Mouse (Mus musculus): ENCODE measurements around the gene Pgm1.

Gene Pgm1

DNA sequence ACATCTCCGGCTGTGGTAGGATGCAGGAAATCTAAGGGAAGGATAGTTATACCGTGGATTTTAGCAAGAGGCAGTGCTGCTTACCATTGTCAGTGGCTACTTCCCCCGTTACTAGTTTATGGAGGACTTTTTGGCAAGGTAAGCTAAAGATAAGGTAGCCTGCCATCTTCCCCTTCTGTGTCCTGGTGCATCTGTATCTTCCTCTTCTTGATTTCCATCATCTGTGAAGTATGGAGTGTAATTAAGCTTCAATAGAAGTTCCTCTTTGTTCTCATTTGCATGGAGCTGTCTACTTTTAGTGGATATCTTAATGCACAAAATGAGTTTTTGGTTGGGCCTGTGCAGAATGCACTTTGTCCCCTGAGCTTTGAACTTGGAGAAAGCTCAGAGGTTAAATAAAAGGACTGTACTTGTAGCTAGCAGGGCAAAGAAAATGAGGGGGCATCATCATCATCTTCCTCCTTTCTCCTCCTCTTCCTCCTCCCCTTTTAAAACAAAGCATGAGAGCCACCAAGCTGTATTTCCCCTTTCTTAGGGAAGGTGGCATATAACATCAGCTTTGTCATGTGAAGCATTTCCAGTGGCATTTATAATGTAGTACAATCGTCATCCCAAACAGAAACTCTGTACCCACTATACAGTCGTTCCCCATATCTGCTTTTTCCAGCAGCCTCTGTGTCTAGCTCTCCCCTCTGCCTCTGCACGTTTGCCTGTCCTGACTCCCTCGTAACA lies 29.0 kb downstream of the Pgm1 start:
- no peak for DNase-seq

DNA sequence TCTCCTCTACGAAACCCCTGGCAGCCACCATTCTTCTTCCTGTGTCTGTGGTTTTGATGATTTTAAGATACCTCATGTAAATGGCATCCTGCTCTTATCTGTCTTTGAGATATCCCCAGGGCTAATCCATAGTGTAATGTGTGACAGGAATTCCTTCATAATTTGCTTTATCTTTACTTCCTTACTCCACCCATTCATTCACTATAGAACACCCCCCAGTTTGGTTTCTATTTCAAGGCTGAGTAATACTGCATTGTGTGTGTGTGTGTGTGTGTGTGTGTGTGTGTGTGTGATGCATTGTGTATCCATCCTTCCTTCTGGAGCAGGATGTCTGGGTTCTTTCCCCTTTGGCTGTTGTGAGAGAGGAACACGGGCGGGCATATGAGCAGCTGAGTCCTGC lies 30.1 kb downstream of the Pgm1 start:
- DNase-seq = no peak

DNA sequence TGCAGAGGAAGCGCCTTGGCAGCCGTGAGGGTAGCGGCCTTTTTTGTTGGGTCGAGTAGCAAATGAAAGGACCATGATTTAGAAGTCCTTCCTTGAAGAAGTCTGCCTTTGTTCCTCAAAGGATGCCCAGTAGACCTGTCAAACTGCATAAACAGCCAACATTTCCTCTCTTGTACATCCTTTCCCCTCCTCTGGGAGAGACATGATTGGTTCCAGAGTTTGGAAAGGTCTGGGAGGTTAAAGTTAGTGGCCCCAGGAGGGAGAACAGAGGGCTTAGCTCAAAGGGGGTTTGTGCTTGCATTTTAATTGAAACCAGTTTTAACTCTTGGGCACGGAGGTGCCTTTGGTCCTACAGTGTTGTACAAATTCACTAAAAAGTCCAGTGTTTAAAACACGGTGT lies 37.3 kb downstream of the Pgm1 start:
- DNase-seq = no peak

DNA sequence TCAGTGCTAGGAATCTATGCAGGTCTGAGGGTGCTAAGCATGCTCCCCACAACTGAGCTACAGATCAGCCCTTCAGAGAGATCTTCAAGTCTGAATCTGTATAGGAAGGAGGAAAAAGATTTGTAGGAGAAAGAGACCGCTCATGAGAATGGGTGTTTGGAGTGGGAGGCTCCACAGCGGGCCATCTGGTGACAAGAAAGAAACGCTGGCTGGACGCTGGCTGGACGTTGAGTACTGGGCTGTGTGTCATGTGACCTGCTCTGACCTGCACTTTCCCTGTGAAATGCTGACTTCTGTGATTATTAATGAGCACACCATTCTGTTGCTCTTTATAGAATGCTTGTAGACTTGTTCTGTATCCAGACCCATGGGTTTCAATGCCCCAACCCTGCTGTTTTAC lies 40.1 kb downstream of the Pgm1 start:
- DNase-seq = no peak

DNA sequence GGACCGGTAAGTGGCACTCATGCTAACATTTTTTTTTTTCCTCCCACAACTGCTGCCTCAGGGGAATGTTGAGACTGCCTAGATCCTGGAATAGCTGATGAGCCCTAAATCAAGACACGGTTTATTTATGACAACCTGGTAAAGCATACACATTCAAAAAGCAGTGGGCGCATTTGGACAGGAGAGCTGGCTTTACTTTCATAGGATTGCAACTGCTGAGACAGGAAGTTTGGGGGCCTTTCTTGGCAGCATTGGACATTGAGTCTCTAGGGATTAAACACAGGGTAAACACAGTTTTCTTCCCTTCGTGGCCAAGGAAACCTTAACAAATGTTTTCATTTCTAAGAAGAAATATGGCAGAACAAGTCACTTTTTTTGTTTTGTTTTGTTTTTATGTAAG lies 40.9 kb downstream of the Pgm1 start:
- DNase-seq = no peak

DNA sequence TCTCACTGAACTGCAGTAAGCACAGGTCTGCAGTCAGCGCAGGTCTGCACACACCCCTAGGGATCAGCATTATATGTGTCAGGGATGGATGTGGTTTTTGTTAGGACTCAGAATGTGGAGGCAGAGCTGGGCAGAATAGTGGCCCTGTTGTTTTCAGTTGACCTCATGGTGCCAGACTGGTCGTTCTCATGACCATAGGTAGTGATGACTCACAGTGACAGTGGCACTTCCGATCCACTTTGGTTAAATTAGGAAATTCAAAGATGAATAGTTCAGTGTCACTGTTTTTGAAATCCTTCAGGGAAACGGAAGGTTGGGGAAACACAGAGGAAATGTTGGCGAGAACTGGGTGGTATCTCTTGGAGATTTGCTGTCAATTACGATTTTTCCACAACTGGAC lies 43.7 kb downstream of the Pgm1 start:
- no peak for DNase-seq

DNA sequence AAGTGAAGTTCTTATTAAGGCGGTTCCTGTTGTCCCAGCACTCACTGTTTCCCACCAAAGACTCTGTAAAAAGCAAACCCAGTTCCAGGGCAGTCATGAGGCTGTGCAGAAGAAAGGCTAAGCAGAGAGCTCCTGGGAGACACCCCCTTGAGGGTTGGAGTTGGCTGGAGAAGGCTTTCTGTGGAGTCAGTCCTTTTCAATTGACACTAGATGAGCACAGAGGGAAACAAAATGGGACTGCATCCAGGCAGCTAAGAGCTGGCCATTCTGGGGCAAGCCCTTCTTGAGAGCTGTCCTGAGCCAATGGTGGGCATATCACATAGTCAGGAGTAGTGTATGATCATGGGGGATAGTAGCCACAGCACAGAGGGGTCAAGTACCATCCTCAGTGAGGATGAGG lies 44.7 kb downstream of the Pgm1 start:
- no peak for DNase-seq

DNA sequence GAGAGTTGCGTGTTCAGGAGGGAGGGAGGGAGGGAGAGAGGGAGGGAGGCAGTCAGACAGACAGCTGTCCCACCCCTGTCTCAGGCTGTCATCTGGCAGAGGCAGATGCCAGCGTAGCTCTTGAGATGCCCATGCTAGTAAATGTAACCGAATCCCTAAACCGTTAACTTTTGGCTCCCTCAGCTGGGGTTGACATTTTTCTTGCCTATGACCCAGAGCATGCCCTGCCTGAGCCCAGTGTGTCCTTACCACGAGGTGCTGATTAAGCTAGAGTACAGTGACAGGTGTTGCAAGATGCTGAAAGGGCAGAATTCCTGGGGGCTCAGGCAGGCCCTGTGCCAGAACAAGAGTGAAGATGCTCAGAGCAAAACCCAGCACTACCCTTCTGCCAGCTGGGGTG lies 45.2 kb downstream of the Pgm1 start:
- DNase-seq = no peak

DNA sequence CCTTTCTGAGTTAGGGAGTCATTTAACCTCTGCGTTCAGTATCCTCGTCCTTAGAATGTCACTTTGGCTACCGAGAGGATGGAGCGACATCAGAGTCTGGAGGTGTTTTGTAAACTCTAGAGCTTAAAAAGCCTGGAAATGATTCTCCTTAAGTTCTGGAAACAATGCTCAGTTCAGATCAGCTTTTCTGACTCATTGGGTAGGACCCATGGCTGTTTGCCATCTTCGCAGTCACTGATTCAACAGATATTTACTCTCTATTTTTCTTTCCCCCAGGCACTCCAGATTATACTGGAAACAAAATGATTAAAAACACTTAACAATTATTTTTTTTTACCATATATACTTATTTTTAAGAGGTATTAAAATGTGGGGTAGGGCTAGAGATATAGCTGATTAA lies 50.1 kb downstream of the Pgm1 start:
- no peak for DNase-seq

DNA sequence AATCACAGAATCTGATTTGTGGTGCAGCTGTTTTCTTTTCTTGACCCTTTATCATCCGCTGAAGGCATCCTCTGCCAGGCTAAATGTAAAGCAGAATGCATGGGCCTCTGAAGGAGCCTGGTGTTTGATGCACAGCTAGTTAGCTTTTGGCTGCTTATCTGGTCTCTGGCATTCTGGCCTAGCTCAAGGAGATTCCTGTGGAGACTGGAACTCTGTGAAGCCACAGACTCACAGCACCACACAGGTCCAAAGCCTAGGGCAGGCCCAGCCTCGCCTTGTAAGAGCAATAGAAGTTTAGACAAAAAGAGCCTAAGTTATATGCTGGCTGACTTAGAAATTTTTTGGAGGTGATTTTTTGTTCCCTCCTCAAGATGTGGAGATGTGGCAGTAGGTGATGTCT lies 52.0 kb downstream of the Pgm1 start:
- DNase-seq = no peak

DNA sequence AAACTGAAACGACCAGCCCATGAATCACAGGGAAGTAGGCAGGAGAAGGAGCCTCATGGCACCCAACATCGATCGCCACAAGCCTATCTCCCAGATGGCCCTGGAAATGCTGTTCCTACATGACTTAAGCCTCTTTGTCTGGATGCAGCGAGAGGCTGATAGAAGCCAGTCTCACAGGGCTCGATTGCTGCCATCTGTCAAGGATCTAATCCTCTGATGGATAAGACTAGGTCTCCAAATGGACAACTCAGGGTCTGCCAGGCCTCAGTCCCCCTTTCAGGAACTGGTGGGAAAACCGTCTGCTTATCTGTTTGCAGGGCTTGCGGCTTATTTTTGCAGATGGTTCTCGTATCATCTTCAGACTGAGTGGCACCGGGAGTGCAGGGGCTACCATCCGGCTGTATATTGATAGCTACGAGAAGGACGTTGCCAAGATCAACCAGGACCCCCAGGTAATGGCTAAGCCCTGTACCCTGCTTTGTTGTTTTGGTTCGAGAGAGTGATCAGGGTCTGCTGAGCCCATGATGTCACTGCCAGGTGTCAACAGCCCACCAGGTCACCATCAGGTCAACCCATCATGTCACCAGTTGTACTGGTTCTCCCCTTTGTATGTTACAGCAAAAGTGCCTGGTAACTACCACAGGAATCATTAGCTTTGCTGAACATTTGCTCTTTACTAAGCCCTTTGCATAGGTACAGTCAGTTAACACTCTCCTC lies 54.6 kb downstream of the Pgm1 start:
- no peak for DNase-seq

DNA sequence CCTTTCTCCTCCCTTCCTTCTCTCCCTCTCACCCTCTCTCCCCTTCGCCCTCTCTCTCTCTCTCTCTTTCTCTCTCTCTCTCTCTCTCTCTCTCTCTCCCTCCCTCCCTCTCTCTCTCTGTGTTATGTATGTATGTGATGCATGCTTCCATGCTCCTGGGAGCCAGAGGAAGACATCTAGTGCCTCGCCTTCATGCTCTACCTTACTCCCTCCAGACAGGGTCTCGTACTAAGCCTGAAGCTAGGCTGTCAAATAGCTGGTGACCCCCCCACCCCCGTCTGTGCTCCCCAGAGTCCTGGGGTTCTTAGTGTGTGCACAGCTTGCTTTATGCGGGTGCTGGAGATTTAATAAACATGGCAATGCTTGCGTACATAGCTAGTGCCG lies 55.1 kb downstream of the Pgm1 start:
- no peak for DNase-seq

DNA sequence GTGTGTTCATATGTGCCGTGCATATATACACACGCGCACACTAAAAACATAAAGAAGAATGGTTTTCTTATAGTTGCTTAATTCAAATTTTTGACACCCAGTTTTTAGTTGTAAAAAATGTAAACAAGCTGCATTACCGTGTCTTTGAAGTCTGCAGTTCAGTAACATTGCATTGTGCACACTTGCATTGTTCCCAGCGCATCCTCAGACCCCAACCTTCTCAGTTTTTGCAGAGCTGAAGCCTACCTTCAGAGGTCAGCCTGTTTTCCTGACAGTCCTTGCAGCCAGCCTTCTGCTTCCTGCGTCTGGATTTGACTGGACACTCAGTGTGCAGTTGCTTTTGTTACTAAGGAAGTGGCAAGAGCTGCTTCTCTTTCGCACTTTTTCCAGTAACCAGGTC lies 55.9 kb downstream of the Pgm1 start:
- DNase-seq = no peak

DNA sequence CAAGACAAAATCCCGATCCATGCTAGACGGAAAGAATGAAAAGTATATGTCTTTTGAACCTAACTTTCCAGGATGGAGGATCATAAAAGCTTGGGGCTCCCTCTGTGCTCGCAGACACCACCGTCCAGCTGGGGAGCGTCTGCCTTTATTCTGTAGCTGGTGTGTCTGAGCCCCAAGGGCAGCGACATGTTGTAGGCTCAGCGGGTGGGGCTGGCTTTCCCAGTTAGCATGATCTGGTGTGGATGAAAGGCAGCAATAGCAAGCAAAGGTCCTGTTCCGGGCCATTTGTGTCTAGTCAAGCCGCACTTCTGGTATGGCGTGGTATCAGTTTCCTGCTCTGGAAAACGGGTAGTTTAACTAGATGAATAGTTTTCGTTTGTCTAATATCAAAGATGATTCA lies 56.4 kb downstream of the Pgm1 start:
- no peak for DNase-seq

DNA sequence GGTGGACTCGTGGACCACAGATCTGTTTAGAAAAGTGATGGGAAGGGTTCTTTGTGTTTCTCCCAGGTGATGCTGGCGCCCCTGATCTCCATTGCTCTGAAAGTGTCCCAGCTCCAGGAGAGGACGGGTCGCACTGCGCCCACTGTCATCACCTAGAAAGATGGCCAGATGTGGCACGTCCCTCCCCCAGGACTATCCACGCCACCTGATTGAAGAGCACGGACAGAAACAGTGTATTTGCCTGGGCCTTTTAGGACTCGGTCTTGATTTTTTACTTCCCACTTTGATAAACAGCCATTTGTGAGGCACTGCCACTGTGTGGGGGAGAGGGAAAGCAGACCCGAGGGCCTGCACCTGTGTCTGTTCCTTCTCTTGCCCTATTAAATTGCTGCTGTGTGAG lies 57.4 kb downstream of the Pgm1 start:
- DNase-seq = no peak

DNA sequence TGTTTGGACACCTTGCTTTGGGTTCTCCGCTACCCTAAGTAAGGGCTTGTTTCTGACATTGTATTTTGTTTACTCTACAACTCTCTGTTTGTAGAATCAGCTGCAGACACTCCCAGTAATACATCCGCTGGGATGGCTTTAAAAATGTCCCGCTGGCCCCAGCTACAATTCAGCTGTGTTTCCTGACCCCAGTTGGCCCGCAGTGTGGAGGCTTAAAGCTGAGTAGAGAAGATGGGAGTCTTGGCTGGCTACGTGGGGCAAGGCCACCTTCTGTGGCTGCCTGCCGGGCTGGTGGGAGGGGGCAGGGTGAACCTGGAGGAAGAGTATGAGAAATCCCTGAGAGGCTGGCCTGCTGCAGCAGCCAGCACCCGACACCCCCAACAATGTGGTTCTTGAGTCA lies 59.6 kb downstream of the Pgm1 start:
- no peak for DNase-seq

DNA sequence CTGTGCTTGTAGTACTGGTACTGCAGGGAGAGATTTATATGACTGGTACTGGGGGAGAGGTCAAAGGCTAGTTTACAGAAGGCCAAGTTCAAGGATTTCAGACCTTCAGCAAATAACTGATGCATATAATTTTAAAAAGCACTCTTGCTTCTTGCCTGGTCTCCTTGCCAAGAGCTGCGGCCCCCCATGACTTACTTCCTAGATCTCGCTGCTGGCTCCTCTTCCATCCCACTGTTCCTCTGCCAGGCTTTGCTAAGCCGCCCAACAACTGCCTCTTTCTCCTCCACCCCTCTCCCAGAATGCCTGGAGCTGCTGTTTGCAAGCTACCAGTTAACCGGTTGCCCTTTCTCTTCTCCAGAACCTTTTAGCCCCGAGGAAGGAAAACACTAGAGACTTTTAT lies 71.8 kb downstream of the Pgm1 start:
- DNase-seq = no peak

DNA sequence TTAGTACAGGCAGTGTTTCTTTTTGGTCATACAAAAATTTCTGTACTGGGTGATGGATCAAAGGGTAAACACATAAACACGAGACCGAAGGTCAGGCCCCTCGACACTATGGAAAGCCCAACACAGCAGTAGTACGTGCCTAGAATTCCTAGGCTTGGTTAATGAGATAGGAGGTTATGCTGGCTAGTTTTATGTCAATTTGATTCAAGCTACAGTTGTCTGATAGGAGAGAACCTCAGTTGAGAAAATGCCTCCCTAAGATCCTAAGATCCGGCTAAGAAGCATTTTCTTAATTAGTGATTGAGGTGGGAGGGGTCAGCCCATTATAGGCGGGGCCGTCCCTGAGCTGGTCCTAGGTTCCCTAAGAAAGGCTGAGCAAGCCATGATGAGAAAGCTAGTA lies 72.6 kb downstream of the Pgm1 start:
- no peak for DNase-seq

DNA sequence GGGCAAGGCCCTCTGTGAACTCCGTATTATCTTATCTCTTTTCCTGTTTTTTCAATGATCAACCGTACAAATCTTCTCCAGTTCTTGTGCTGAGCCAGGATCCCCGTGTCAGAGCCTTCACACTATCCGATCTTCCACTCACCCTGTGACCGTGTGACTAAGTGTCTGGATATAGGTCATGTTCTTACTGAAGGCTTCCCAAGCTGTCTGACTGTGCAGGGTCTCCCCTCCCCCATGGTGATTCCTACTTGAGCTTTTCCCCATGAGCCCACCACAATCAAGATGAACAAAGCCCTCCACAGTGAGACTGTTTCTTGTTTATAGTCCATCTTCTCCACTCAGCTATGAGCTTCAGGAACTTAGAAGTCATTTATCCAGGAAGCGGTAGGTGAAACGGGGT lies 78.5 kb downstream of the Pgm1 start:
- no peak for DNase-seq

DNA sequence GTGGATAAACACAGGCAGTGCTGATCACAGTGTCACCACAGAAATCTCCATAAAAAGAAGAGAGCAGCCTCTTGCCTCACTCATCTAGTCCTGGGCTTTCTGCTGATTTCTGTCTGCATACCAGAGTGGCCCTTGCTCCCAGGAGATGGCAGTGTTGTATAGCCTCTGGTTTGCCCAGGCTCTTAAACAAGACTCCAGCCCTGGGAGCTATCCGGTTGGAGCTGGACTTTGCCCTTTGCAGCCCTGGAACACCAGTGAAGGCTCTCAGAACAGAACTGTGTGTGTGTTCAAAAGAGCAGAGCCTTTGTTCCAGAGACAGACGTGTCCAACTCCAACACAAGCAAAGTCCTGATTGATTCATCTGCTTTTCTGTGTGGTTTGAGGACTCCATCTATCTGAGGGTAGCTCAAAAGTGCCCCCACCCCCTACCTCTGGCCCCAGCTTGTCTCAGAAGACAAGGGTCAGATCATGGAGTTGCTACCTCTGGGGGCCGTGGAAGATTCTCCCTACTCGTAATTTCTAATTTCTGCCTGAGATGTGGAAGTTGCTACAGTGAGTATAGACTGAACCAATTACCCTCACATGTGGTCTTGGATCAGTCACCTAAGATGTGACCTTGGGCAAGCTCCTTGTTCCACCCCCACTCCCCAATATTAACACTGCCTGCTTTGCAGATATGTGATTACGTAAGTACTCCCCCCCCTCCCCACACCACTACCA lies 79.3 kb downstream of the Pgm1 start:
- DNase-seq = no peak

DNA sequence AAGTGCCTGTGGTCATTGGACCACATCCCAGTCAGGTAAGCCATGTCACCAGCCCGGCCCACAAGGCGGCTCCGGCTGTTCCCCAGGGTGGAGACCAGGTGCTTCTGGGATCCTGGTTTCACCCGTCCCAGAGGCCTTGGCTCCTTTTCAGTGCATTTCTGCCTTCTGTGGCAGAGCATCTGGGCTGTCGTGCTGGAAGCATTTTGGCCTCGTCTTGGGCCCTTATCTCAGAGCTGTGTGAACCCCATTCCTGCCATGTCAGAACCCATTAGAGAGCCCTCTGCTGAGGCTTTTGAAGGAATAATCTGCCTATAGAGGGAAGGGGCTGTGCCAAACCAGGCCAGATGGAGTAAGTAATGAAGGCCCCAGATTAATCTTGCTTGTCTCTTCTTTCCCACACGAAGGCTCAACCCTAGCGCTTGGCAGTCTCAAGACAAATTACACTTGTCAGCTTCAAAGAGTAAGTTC lies 80.0 kb downstream of the Pgm1 start:
- no peak for DNase-seq

DNA sequence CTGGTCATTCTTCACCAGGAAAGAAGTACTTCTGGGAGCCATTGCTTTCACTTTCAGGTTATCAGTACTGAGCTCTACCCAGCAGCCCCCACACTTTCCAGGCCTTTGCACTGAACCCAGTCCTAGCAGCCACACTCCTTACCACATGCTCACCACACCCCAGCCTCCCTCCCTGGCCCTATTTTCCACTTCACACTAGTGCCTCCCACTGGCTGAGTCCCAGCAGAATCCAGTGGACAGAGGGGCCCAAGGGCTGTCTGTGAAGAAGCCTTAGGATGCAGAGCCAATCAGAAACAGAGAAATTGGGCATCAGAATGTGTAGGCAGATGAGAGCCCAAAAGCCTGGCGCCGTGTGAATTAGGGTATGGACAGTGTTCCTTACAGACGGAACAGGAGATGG lies 81.7 kb downstream of the Pgm1 start:
- no peak for DNase-seq

DNA sequence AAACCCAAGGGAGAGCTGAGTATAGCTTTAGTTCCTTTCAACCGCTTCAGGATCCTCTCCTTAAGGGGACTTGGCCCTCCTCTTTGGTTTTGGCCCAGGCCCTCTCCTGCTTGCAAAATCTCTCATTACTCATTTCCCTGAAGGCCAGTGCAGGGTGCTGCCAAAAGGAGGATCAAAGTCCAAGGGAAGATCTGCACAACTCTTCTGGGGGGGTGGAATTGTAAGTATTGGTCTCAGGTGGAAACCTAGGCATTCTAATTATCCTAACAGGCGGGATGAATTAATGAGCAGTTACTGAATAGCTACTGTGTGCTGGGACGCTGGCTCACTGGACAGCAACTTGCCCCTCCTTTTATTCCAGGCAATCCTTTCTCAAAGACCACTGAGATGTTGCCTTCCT lies 82.3 kb downstream of the Pgm1 start:
- no peak for DNase-seq

DNA sequence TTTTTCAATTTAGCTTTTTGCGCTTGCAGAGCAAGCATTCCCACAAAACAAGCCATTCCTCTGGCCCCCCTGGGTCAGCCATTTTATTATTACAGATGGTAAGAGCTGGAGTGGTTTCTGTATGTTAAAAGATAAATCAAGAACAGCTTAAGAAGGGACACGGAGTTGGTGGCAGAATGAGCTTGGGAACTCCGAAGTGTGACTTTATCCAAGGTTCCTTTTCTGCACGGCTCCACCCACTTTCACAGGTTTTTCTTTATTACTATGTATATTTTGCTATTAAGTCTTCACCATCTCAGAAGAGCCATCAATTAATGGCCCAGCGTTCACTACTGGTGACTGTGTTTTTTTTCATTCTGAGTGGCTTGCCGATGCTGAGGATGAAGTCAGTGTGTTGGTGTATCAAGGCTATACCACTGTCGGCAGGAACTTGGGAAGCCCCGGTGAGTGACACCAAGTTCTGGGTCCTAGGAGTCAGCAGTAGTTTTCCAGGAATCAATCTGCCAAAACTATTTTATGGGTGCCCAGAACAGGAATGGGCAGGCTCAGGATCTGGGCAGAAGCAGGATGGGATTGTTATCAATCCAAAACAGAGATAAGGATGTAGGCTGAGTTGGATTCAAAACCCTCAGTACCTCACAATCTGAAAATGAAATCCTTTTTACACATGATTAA lies 83.3 kb downstream of the Pgm1 start:
- DNase-seq = no peak
